10 mouse cellular contexts compared by ENCODE assay signal in the genomic region with DNA sequence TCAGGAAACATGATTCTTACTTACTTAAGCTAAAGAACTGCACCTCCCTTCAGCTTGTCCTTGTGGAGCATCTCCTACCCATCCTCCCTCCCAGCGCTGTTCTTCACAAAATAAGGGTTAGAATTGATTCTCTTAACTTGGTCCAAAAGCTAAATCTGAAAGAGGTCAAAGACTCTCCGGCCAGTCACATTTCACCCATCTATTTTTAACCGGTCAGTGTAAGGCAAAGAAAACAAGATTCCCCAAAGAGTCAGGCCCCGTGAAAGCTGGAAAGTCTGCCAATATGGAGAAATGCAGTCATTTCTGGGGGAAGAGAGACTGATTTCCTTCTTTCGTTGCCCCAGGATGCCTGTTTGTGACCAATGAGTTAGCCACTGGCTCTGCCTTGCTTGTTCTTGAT.
DNase-seq lines count a peak whose midpoint lies in the region; ATAC-seq and TF ChIP-seq lines count a peak whose summit lies in the region.
"Had no signal": no experiment of that assay in that cellular context is flagged by ENCODE, and none has a peak within 500 bp of the region (broad histone marks: within the 10 kb centered on the region; RNA-seq: fewer than 3 reads in every experiment).

No protein-coding gene starts in this region.

- no peaks in the 10 kb centered on the region for H3K27me3 ChIP-seq in intestine, embryonic 14.5 days (replicated peaks; ENCODE audit: control insufficient read depth, insufficient read depth, low read length)
- no peaks in the 10 kb centered on the region for H3K27me3 ChIP-seq in intestine, embryonic 15.5 days (replicated peaks)
- H3K27me3 ChIP-seq in lung, postnatal 0 days (replicated peaks; ENCODE audit: insufficient read depth, low read length): no peaks in the 10 kb centered on the region
- no peaks in the 10 kb centered on the region for H3K27me3 ChIP-seq in heart, embryonic 14.5 days (ENCODE audit: control insufficient read depth, insufficient read depth, low read length)
- no peaks in the 10 kb centered on the region for H3K27me3 ChIP-seq in stomach, postnatal 0 days (ENCODE audit: control insufficient read depth, insufficient read depth, low read length)
- H3K27me3 ChIP-seq: midbrain, embryonic 15.5 days had no signal

- peaks cover 29% of the 10 kb centered on the region for H3K4me1 ChIP-seq in intestine, embryonic 14.5 days (replicated peaks; ENCODE audit: control insufficient read depth, insufficient read depth, low read length)
- peaks cover 35% of the 10 kb centered on the region for H3K4me1 ChIP-seq in intestine, embryonic 15.5 days (replicated peaks)
- H3K4me1 ChIP-seq in lung, postnatal 0 days (ENCODE audit: insufficient read depth, low read depth, low read length): peaks cover 8% of the 10 kb centered on the region
- peaks cover 32 to 39% of the 10 kb centered on the region in 2 experiments for H3K4me1 ChIP-seq in heart, embryonic 14.5 days (ENCODE audit: control insufficient read depth in 2 of 2, insufficient read depth in 2 of 2, low read length in 2 of 2)
- H3K4me1 ChIP-seq in stomach, postnatal 0 days (replicated peaks; ENCODE audit: control insufficient read depth, insufficient read depth): peaks cover 14% of the 10 kb centered on the region
- H3K4me1 ChIP-seq: midbrain, embryonic 15.5 days had no signal

- no peak overlapping the region for H3K9ac ChIP-seq in intestine, embryonic 14.5 days (ENCODE audit: low read length)
- no peak overlapping the region for H3K9ac ChIP-seq in intestine, embryonic 15.5 days
- no peak overlapping the region for H3K9ac ChIP-seq in lung, postnatal 0 days (replicated peaks; ENCODE audit: low read depth)
- 0 out of 2 replicates have a peak overlapping the region, but pooled peaks have one; percentile 13 for H3K9ac ChIP-seq in heart, embryonic 14.5 days (ENCODE audit: low read length)
- no peak overlapping the region for H3K9ac ChIP-seq in stomach, postnatal 0 days (ENCODE audit: low read length)
- H3K9ac ChIP-seq: midbrain, embryonic 15.5 days had no signal

- DNase-seq in intestine, embryonic 14.5 days (ENCODE audit: low spot score): no peak
- peak; percentile 35 for DNase-seq in lung, postnatal 0 days (ENCODE audit: low spot score)
- no peak for DNase-seq in lung, postnatal 14 days
- DNase-seq in stomach, postnatal 0 days (ENCODE audit: low spot score): no peak
- DNase-seq in cerebellum, postnatal 25 days: no peak
- DNase-seq: adrenal gland, adult 8-10 months; thymus, postnatal 4 days had no signal

- TF ChIP-seq CTCF in lung, postnatal 0 days (IDR thresholded peaks at IDR 0.05): no peak
- TF ChIP-seq CTCF in stomach, postnatal 0 days (IDR thresholded peaks at IDR 0.05; ENCODE audit: low read depth): no peak

- TF ChIP-seq EP300 in lung, postnatal 0 days (IDR thresholded peaks at IDR 0.05): no peak
- TF ChIP-seq EP300 in stomach, postnatal 0 days (optimal IDR thresholded peaks at IDR 0.05): no peak

- H3K27ac ChIP-seq in intestine, embryonic 14.5 days (ENCODE audit: low read depth): 0 out of 2 replicates have a peak overlapping the region, but pooled peaks have one; percentile 3
- H3K27ac ChIP-seq in intestine, embryonic 15.5 days: no peak overlapping the region
- no peak overlapping the region for H3K27ac ChIP-seq in lung, postnatal 0 days (ENCODE audit: low read length)
- H3K27ac ChIP-seq in heart, embryonic 14.5 days (replicated peaks in 1 of 2; ENCODE audit: control insufficient read depth in 1 of 2, insufficient read depth in 1 of 2, low read depth in 2 of 2, low read length in 2 of 2): peak overlapping the region; percentile 28 to 63; a peak in 3 of 4 replicates
- peak overlapping the region; percentile 63; the same call in 1 of the 2 replicates for H3K27ac ChIP-seq in stomach, postnatal 0 days (replicated peaks)
- H3K27ac ChIP-seq: midbrain, embryonic 15.5 days had no signal

- H3K4me2 ChIP-seq in intestine, embryonic 14.5 days (ENCODE audit: low read length): no peak overlapping the region
- no peak overlapping the region for H3K4me2 ChIP-seq in intestine, embryonic 15.5 days (replicated peaks)
- no peak overlapping the region for H3K4me2 ChIP-seq in lung, postnatal 0 days (replicated peaks; ENCODE audit: low read depth, low read length)
- no peak overlapping the region for H3K4me2 ChIP-seq in heart, embryonic 14.5 days (ENCODE audit: low read length)
- H3K4me2 ChIP-seq in stomach, postnatal 0 days (replicated peaks; ENCODE audit: low read depth): no peak overlapping the region
- H3K4me2 ChIP-seq: midbrain, embryonic 15.5 days had no signal

- 86% methylated on average over 5 of the region's 5 CpGs for WGBS in intestine, embryonic 14.5 days
- 79% methylated on average over 5 of the region's 5 CpGs for WGBS in intestine, embryonic 15.5 days
- WGBS in lung, postnatal 0 days: 62% methylated on average over 5 of the region's 5 CpGs
- 38% methylated on average over 5 of the region's 5 CpGs for WGBS in heart, embryonic 14.5 days
- 56% methylated on average over 5 of the region's 5 CpGs for WGBS in stomach, postnatal 0 days

- no peaks in the 10 kb centered on the region for H3K9me3 ChIP-seq in intestine, embryonic 14.5 days (ENCODE audit: control insufficient read depth, low read length)
- H3K9me3 ChIP-seq in intestine, embryonic 15.5 days: no peaks in the 10 kb centered on the region
- no peaks in the 10 kb centered on the region for H3K9me3 ChIP-seq in lung, postnatal 0 days (ENCODE audit: low read length)
- H3K9me3 ChIP-seq in heart, embryonic 14.5 days (ENCODE audit: control insufficient read depth, low read length): no peaks in the 10 kb centered on the region
- H3K9me3 ChIP-seq in stomach, postnatal 0 days (ENCODE audit: control insufficient read depth, low read length): no peaks in the 10 kb centered on the region
- H3K9me3 ChIP-seq: midbrain, embryonic 15.5 days had no signal

- ATAC-seq in intestine, embryonic 14.5 days (replicated peaks; ENCODE audit: low FRiP score, low TSS enrichment, low read depth): no peak
- ATAC-seq in intestine, embryonic 15.5 days: no peak
- no peak for ATAC-seq in lung, postnatal 0 days
- no peak for ATAC-seq in heart, embryonic 14.5 days (ENCODE audit: insufficient number of reproducible peaks, insufficient read depth, low FRiP score, low read depth)
- no peak for ATAC-seq in stomach, postnatal 0 days (ENCODE audit: low FRiP score, low TSS enrichment)
- ATAC-seq: midbrain, embryonic 15.5 days had no signal

- H3K36me3 ChIP-seq in intestine, embryonic 14.5 days (ENCODE audit: control insufficient read depth, insufficient read depth, low read length): no peaks in the 10 kb centered on the region
- H3K36me3 ChIP-seq in intestine, embryonic 15.5 days: no peaks in the 10 kb centered on the region
- no peaks in the 10 kb centered on the region for H3K36me3 ChIP-seq in lung, postnatal 0 days (ENCODE audit: insufficient read depth, low read length)
- H3K36me3 ChIP-seq in heart, embryonic 14.5 days (ENCODE audit: control insufficient read depth, insufficient read depth, low read length): no peaks in the 10 kb centered on the region
- H3K36me3 ChIP-seq in stomach, postnatal 0 days (ENCODE audit: control insufficient read depth, insufficient read depth, low read length): no peaks in the 10 kb centered on the region
- H3K36me3 ChIP-seq: midbrain, embryonic 15.5 days had no signal

- no peak overlapping the region for H3K4me3 ChIP-seq in intestine, embryonic 14.5 days (ENCODE audit: low read depth, low read length)
- H3K4me3 ChIP-seq in intestine, embryonic 15.5 days (replicated peaks): no peak overlapping the region
- H3K4me3 ChIP-seq in lung, postnatal 0 days (ENCODE audit: low read depth, low read length): no peak overlapping the region
- H3K4me3 ChIP-seq in heart, embryonic 14.5 days (ENCODE audit: control insufficient read depth in 1 of 2, insufficient read depth in 1 of 2, low read depth in 1 of 2, low read length in 2 of 2): no peak overlapping the region
- H3K4me3 ChIP-seq in stomach, postnatal 0 days (ENCODE audit: low read depth, low read length): no peak overlapping the region
- H3K4me3 ChIP-seq: midbrain, embryonic 15.5 days had no signal

Comparison
In these comparisons a context has a peak if more than half of its experiments do, and no peak if none do; other contexts are left out.
1. H3K27ac ChIP-seq: peak in intestine, embryonic 14.5 days (single experiment), heart, embryonic 14.5 days (2 of 2) and stomach, postnatal 0 days (single experiment); none in intestine, embryonic 15.5 days (single experiment) and lung, postnatal 0 days (single experiment).